Mouse (Mus musculus) midbrain, embryonic 13.5 days (tissue): ENCODE data around the gene Schip1. TPM values are rescaled to one million over a fixed set of nuclear protein-coding genes. Genes with fewer than 3 reads are reported as not detected.
A peak's percentile ranks its signal among the peaks of the same experiment; 100 is the strongest.

ENCODE experiments used
- ATAC-seq: fragments of 200-750 bp; cut with Nextera tagmentation; 2 replicates; pipeline ENCODE4 v1.8.0; 2017; ENCODE audit warnings: mild to moderate bottlenecking, moderate TSS enrichment, moderate library complexity
- H3K27ac ChIP-seq: fragments of 300-500 bp; sonication (generic); 2 replicates; pipeline ENCODE4 v1.5.1; 2015; ENCODE audit warnings: inconsistent platforms, mild to moderate bottlenecking, moderate library complexity
- H3K27me3 ChIP-seq: fragments of 300-500 bp; sonication (generic); 2 replicates; pipeline ENCODE4 v1.6.1; 2015; ENCODE audit warnings: mild to moderate bottlenecking, inconsistent platforms
- H3K36me3 ChIP-seq: fragments of 300-500 bp; sonication (generic); 2 replicates; pipeline ENCODE4 v1.6.1; 2015; ENCODE audit warnings: mild to moderate bottlenecking, inconsistent platforms
- H3K4me1 ChIP-seq: fragments of 300-500 bp; sonication (generic); replicated peaks from 2 replicates; pipeline ENCODE4 v1.6.1; 2015; ENCODE audit warnings: inconsistent platforms
- H3K4me2 ChIP-seq: fragments of 300-500 bp; sonication (generic); replicated peaks from 2 replicates; pipeline ENCODE4 v1.6.1; 2015; ENCODE audit warnings: moderate library complexity, mild to moderate bottlenecking, inconsistent platforms
- H3K4me3 ChIP-seq: fragments of 300-500 bp; sonication (generic); replicated peaks from 2 replicates; pipeline ENCODE4 v1.5.1; 2015; ENCODE audit warnings: mild to moderate bottlenecking, inconsistent platforms
- H3K9ac ChIP-seq: fragments of 300-500 bp; sonication (generic); replicated peaks from 2 replicates; pipeline ENCODE4 v1.6.1; 2015; ENCODE audit warnings: mild to moderate bottlenecking, inconsistent platforms
- H3K9me3 ChIP-seq: fragments of 300-500 bp; sonication (generic); 2 replicates; pipeline ENCODE4 v1.6.1; 2016; ENCODE audit warnings: mild to moderate bottlenecking, inconsistent platforms
- WGBS: fragments of 180-500 bp; shearing (Covaris S2); methylation state at CpG from one replicate; pipeline ENCODE4 v1.1.7; 2015; 5-methylcytosine and 5-hydroxymethylcytosine counted together
- polyA plus RNA-seq: library from polyadenylated mRNA; unstranded; fragments of >200 nt; fragmentation: Nextera tagmentation; extraction: Ambion mirVana; gene quantifications from 2 replicates; pipeline ENCODE4 v1.2.1, GENCODE M21; 2015

The Schip1 gene
- polyA plus RNA-seq, 1 experiment from 2014 or later = 127 TPM

GRCm38 (mm10) chr3:68368029-68368428, 303.4 kb downstream of the Schip1 start:
- H3K4me3 ChIP-seq = no peak overlapping the region
- no peak for ATAC-seq
- H3K27ac ChIP-seq = no peak overlapping the region
- no peaks in the 10 kb centered on the region for H3K9me3 ChIP-seq
- H3K4me2 ChIP-seq = no peak overlapping the region
- no peaks in the 10 kb centered on the region for H3K4me1 ChIP-seq
- no peak overlapping the region for H3K9ac ChIP-seq
- no peaks in the 10 kb centered on the region for H3K27me3 ChIP-seq
- no peaks in the 10 kb centered on the region for H3K36me3 ChIP-seq

DNA sequence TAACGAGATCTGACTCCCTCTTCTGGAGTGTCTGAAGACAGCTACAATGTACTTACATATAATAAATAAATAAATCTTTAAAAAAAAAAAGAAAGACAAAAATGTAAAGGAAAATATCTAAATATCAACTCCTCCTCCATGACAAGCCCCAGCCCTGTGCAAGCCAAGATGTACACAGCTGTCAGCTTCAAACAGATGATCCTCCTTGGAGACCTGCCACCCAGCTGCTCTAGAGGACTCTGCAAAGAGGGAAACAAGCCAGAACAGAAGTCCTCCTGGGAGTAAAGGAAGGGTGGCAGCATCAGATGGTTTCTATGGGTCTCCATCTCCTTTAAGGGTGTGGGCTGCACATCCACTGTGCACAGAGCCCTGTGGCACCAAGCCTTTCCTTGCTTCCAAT, 308.3 kb downstream of the Schip1 start:
- no peaks in the 10 kb centered on the region for H3K36me3 ChIP-seq
- H3K4me2 ChIP-seq = no peak overlapping the region
- ATAC-seq = no peak
- H3K27ac ChIP-seq = no peak overlapping the region
- 0 out of 2 replicates have a peak, but pooled peaks cover 5% of the 10 kb centered on the region for H3K4me1 ChIP-seq
- H3K27me3 ChIP-seq = no peaks in the 10 kb centered on the region
- no peak overlapping the region for H3K4me3 ChIP-seq
- 83% methylated on average over 1 of the region's 1 CpGs for WGBS
- H3K9me3 ChIP-seq = no peaks in the 10 kb centered on the region
- no peak overlapping the region for H3K9ac ChIP-seq

- H3K4me3 ChIP-seq = no peak overlapping the region
- H3K36me3 ChIP-seq = no peaks in the 10 kb centered on the region
- no peak overlapping the region for H3K9ac ChIP-seq
- WGBS = 63% methylated on average over 10 of the region's 10 CpGs
- no peak for ATAC-seq
- no peak overlapping the region for H3K4me2 ChIP-seq
- no peaks in the 10 kb centered on the region for H3K9me3 ChIP-seq
- H3K27me3 ChIP-seq = no peaks in the 10 kb centered on the region
- no peak overlapping the region for H3K27ac ChIP-seq
- H3K4me1 ChIP-seq = 0 out of 2 replicates have a peak, but pooled peaks cover 5% of the 10 kb centered on the region
These were observed 310.5 kb downstream of the Schip1 start for GRCm38 (mm10) chr3:68375100-68375508.

DNA sequence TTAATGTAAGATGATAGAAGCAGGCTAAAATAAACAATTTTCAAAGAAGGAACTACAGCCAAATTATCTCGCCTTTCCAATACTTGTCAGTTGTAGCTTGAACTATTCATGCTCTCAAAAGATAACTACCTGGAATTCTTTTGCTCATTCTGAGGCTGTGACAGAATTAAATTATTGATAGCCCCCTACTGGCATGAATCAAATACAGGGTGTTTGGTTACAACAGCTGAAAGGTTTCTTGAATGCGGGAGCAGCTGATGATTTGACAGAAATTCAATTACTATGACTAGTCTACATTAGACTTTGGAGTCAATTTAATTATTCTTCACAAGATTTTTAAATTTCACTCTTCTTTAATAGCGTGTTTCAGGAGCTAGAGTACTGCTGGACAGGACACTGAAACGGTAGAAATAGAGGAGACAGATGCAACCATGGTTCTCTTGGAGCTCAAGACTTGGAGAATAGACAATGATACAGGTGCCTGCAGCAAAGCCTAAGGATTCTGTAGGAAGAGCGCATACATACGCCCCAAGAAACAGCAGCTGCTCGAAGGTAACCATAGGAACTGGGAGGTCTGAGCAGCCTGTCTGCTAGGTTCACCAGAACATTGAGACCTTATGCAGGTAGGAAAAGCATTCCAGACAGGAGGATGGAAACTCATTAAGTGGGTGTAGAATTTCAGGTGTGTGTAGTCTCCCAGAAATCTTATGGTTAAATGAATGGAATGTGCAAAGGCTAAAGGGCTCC, 313.0 kb downstream of the Schip1 start:
- H3K27me3 ChIP-seq = no peaks in the 10 kb centered on the region
- ATAC-seq = no peak
- WGBS = 76% methylated on average over 7 of the region's 7 CpGs
- H3K36me3 ChIP-seq = no peaks in the 10 kb centered on the region
- H3K4me2 ChIP-seq = no peak overlapping the region
- no peak overlapping the region for H3K27ac ChIP-seq
- H3K9ac ChIP-seq = no peak overlapping the region
- no peak overlapping the region for H3K4me3 ChIP-seq
- no peaks in the 10 kb centered on the region for H3K9me3 ChIP-seq
- H3K4me1 ChIP-seq = 0 out of 2 replicates have a peak, but pooled peaks cover 5% of the 10 kb centered on the region

DNA sequence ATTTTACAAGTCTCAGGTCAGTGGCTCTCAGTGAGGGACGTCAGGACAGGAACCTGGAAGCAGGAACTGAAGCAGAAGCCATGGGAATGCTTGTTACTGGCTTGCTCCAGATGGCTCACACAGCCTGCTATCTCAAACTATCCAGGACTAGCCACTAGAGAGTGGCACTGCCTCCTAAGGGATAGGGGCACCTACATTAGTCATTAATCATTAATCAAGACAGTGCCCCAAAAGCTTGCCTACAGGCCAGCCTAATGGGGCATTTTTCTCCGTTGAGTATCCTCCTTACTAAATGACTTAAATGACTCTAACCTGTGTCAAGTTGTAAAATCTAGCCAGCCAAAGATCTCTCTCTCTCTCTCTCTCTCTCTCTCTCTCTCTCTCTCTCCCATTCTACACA, 314.2 kb downstream of the Schip1 start:
- ATAC-seq = no peak

DNA sequence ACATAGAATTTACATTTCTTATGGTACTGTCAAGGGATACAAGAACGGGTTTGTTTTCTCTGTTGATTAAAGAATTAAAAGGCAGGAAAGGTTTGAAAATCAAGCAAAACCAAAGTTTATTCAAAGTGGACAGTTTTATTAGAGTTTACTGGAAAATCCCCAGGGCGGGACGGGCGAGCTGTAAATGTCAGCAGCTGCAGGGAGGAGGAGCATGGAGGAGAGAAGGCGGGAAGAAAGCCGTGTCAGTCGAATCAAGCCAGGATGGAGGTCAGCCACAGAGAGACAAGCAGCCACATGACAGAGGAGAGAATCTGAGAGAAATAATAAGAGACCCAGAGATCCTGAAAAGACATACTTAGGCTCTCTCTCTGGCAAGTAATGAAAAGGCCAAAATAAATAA, 314.6 kb downstream of the Schip1 start:
- H3K4me1 ChIP-seq = peaks cover 18% of the 10 kb centered on the region
- no peaks in the 10 kb centered on the region for H3K27me3 ChIP-seq
- 51% methylated on average over 7 of the region's 7 CpGs for WGBS
- H3K4me2 ChIP-seq = no peak overlapping the region
- H3K9me3 ChIP-seq = no peaks in the 10 kb centered on the region
- H3K9ac ChIP-seq = no peak overlapping the region
- no peaks in the 10 kb centered on the region for H3K36me3 ChIP-seq
- no peak overlapping the region for H3K4me3 ChIP-seq
- no peak for ATAC-seq
- H3K27ac ChIP-seq = no peak overlapping the region

More for the DNA sequence above, 314.2 kb downstream of the Schip1 start:
- Histone ChIP-seq H3K36me3 (no peaks in the 10 kb centered on the region), H3K4me2 (no peak overlapping the region), H3K4me3 (no peak overlapping the region), H3K9me3 (no peaks in the 10 kb centered on the region), H3K27me3 (no peaks in the 10 kb centered on the region), H3K27ac (no peak overlapping the region), H3K9ac (no peak overlapping the region), H3K4me1 (peaks cover 14% of the 10 kb centered on the region)
- WGBS = 82% methylated on average over 2 of the region's 2 CpGs

DNA sequence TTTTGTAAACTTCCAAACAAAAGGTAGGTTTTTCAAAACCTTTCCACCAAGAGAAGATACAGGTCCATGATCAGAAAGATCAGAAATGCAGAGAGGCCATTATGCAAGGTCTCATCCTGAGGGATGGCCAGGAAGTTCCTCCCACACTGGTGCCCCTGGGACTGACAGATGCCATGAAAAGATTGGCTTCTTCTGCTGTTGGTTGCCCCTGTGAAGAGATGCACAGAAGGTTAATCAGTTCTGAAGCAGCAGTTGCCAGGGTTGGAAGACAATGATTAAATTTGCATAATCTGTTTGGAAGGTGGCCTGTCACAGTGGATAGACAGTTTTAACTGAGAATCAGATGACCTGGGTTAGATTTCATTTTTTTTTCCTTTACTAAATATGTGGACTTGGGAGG, 319.1 kb downstream of the Schip1 start:
- peaks cover 16% of the 10 kb centered on the region for H3K4me1 ChIP-seq
- no peaks in the 10 kb centered on the region for H3K9me3 ChIP-seq
- H3K27me3 ChIP-seq = no peaks in the 10 kb centered on the region
- H3K27ac ChIP-seq = no peak overlapping the region
- H3K9ac ChIP-seq = no peak overlapping the region
- H3K36me3 ChIP-seq = no peaks in the 10 kb centered on the region
- ATAC-seq = 0 out of 2 replicates have a peak, but pooled peaks have one; percentile 58
- no peak overlapping the region for H3K4me3 ChIP-seq
- H3K4me2 ChIP-seq = no peak overlapping the region

- H3K4me2 ChIP-seq = no peak overlapping the region
- H3K4me1 ChIP-seq = peaks cover 16% of the 10 kb centered on the region
- no peak overlapping the region for H3K9ac ChIP-seq
- no peaks in the 10 kb centered on the region for H3K9me3 ChIP-seq
- 82% methylated on average over 3 of the region's 3 CpGs for WGBS
- ATAC-seq = no peak
- H3K4me3 ChIP-seq = no peak overlapping the region
- no peaks in the 10 kb centered on the region for H3K27me3 ChIP-seq
- H3K36me3 ChIP-seq = no peaks in the 10 kb centered on the region
- no peak overlapping the region for H3K27ac ChIP-seq
These were observed 320.9 kb downstream of the Schip1 start for GRCm38 (mm10) chr3:68385544-68385943.

DNA sequence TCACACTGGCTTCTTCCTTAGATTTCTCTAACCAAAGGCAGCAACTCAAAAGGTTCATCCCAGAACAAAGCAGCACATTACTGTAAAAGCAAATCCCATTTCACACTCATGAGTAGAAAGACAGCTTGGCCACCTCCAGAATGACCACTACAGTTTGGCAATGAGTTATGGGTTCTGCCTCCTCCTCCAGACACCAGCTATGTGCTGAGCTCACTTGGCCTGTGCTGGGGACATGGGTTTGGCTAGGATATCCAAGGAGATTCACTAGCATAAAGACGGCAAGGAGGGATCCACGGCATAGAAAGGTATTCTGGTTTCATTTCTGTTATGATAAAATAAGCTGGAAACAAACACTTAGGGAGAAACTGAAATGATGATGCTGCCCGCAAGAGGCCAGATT, 323.4 kb downstream of the Schip1 start:
- ATAC-seq = no peak
- H3K9ac ChIP-seq = no peak overlapping the region
- no peak overlapping the region for H3K27ac ChIP-seq

DNA sequence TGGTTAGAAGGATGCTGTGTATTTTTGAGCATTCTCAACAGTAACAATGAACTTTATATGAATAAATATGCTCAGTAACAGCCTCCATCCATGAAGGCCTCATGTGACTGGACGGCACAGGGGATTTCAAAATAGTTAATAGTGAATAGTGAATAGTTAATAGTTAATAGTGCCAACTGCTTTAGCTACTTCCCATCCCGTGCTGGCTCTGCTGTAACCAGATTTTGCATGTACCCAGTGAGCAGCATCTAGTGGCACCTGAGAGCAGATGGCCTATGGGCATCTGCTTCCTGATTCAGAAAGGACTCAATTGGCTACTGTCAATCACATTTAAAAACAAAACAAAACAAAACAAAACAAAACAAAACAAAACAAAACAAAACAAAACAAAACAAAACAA, 329.0 kb downstream of the Schip1 start:
- no peaks in the 10 kb centered on the region for H3K36me3 ChIP-seq
- no peaks in the 10 kb centered on the region for H3K9me3 ChIP-seq
- 76% methylated on average over 2 of the region's 2 CpGs for WGBS

More for the DNA sequence above, 323.4 kb downstream of the Schip1 start:
- H3K4me1 ChIP-seq = peaks cover 13% of the 10 kb centered on the region
- H3K4me3 ChIP-seq = no peak overlapping the region
- H3K4me2 ChIP-seq = no peak overlapping the region
- 96% methylated on average over 3 of the region's 3 CpGs for WGBS
- H3K27me3 ChIP-seq = no peaks in the 10 kb centered on the region
- no peaks in the 10 kb centered on the region for H3K9me3 ChIP-seq
- no peaks in the 10 kb centered on the region for H3K36me3 ChIP-seq

DNA sequence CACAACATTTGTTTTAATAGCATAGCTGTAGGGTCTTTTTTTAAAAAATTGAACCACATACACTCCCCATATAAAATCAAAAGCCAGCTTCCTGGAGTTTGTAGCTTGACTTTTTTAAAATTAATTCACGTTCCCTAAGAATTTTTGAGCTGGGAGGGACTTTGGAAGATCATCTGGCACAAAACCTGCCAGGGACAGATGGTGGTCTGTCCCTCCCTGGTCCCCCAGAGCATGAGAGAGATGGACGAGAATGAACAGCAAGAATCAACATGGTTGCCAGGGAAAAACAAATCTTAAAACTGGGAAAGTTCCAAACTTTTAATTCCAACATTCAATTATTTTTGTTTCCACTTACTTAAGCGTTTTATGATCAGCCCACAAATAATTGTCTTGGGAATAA, 334.1 kb downstream of the Schip1 start:
- Histone ChIP-seq H3K9me3 (no peaks in the 10 kb centered on the region), H3K4me3 (no peak overlapping the region), H3K9ac (no peak overlapping the region), H3K36me3 (no peaks in the 10 kb centered on the region), H3K4me1 (peaks cover 7% of the 10 kb centered on the region), H3K27me3 (no peaks in the 10 kb centered on the region), H3K4me2 (no peak overlapping the region), H3K27ac (no peak overlapping the region)
- no peak for ATAC-seq
- WGBS = 76% methylated on average over 3 of the region's 3 CpGs

More for the DNA sequence above, 329.0 kb downstream of the Schip1 start:
- Histone ChIP-seq H3K4me1 (no peaks in the 10 kb centered on the region), H3K4me2 (no peak overlapping the region), H3K4me3 (no peak overlapping the region), H3K27me3 (no peaks in the 10 kb centered on the region), H3K27ac (no peak overlapping the region), H3K9ac (no peak overlapping the region)
- no peak for ATAC-seq

GRCm38 (mm10) chr3:68400121-68400520, 335.5 kb downstream of the Schip1 start:
- no peak for ATAC-seq
- WGBS = 54% methylated on average over 7 of the region's 7 CpGs

GRCm38 (mm10) chr3:68403343-68403742, 338.7 kb downstream of the Schip1 start:
- Histone ChIP-seq H3K27ac (peak overlapping the region; percentile 58; the same call in 1 of the 2 replicates), H3K9ac (no peak overlapping the region), H3K36me3 (no peaks in the 10 kb centered on the region), H3K4me1 (peaks cover 33% of the 10 kb centered on the region), H3K27me3 (no peaks in the 10 kb centered on the region), H3K9me3 (no peaks in the 10 kb centered on the region), H3K4me3 (no peak overlapping the region), H3K4me2 (no peak overlapping the region)
- ATAC-seq = no peak
- 69% methylated on average over 4 of the region's 4 CpGs for WGBS

More at GRCm38 (mm10) chr3:68400121-68400520, 335.5 kb downstream of the Schip1 start:
- Histone ChIP-seq H3K9ac (no peak overlapping the region), H3K36me3 (no peaks in the 10 kb centered on the region), H3K4me1 (peaks cover 15% of the 10 kb centered on the region), H3K27ac (no peak overlapping the region), H3K9me3 (no peaks in the 10 kb centered on the region), H3K27me3 (no peaks in the 10 kb centered on the region), H3K4me3 (no peak overlapping the region), H3K4me2 (no peak overlapping the region)
